Mouse (Mus musculus) megakaryocyte, embryonic 14.5 days (primary cell): ENCODE measurements at regions not wholly inside any gene's neighbourhood (a gene's known extent, or its start where the extent isn't known, plus 50 kb on each side); places are given as distances from the start of the nearest gene placed in this dataset.

Experiments
- FLI1 ChIP-seq: IDR thresholded peaks from 2 replicates; pipeline ENCODE4 v1.6.1; 2012; ENCODE audit warnings: low read length, inconsistent platforms, mixed read lengths
- GATA1 ChIP-seq: IDR thresholded peaks from 3 replicates; pipeline ENCODE4 v1.6.1; 2012; ENCODE audit warnings: mixed read lengths, low read length, inconsistent platforms, borderline replicate concordance

DNA sequence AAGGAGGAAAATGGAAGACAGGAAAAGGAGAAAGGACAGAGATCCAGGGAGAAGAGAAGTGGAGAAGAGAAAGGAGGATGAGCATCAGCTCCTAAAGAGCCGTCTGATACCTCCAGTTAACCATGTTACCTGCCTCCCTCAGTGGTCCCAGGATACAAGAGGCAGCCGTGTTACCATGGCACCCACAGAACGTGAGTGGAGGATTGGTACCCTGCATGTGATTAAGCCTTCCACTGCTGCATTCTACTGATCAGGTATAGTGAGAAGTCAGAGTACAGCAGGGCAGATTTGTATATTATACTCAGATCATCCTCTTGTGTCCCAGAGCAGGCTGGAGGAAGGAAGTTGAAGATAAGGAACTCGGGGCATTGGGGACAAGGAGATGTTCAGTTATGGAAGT is 115.5 kb upstream of the Tas2r119 start:
- no peak for TF ChIP-seq GATA1
- no peak for TF ChIP-seq FLI1
